Mouse (Mus musculus): ENCODE results near the gene Slc39a12.

- no peak for TF ChIP-seq CTCF (IDR thresholded peaks at IDR 0.05; ENCODE audit: extremely low read depth, insufficient read depth, insufficient read length, insufficient replicate concordance)
- TF ChIP-seq POLR2A (IDR thresholded peaks at IDR 0.05; ENCODE audit: low read depth, low read length): no peak
Observed at GRCm38 (mm10) chr2:14534325-14535077, 146.4 kb downstream of the Slc39a12 start.
